Mouse (Mus musculus) MEL (cell line): Measurements from ENCODE around the gene Col18a1. TPM values are rescaled to one million over a fixed set of nuclear protein-coding genes. Genes with fewer than 3 reads are reported as not detected.

ENCODE experiments used
- DNase-seq: peaks from one replicate; pipeline ENCODE4 v3.0.0; 2011; ENCODE audit warnings: low read depth, low spot score
- H3K27ac ChIP-seq: 2 replicates; pipeline ENCODE4 v1.5.1; 2012; ENCODE audit warnings: low read depth, mild to moderate bottlenecking, control low read depth, low read length, moderate library complexity; ENCODE audit not compliant: control insufficient read depth
- H3K27me3 ChIP-seq, 2 experiments: fragments of 150-350 bp in 1 of 2; sonication (generic) in 1 of 2; 2 replicates each; pipeline ENCODE4 v1.6.1; 2012; ENCODE audit warnings: low read length in 2 of 2, mild to moderate bottlenecking in 2 of 2, improper control_type of control experiment in 1 of 2, moderate library complexity in 1 of 2; ENCODE audit not compliant: insufficient read depth in 2 of 2, control insufficient read depth in 1 of 2
- H3K36me3 ChIP-seq, 2 experiments: 2 replicates each; pipeline ENCODE4 v1.6.1; 2012 to 2014; ENCODE audit warnings: low read length in 2 of 2, improper control_type of control experiment in 1 of 2, inconsistent platforms in 1 of 2, mild to moderate bottlenecking in 1 of 2; ENCODE audit not compliant: insufficient read depth in 2 of 2, control insufficient read depth in 1 of 2
- H3K4me1 ChIP-seq, 2 experiments: fragments of 150-350 bp in 1 of 2; sonication (generic) in 1 of 2; 2 replicates each; pipeline ENCODE4 v1.6.1; 2012; ENCODE audit warnings: low read length in 2 of 2, improper control_type of control experiment in 1 of 2, mild to moderate bottlenecking in 1 of 2; ENCODE audit not compliant: insufficient read depth in 2 of 2, control insufficient read depth in 1 of 2
- H3K4me3 ChIP-seq, 2 experiments: fragments of 150-350 bp in 1 of 2; sonication (generic) in 1 of 2; 2 replicates each; pipeline ENCODE4 v1.5.1; 2012; ENCODE audit warnings: low read depth in 2 of 2, low read length in 2 of 2, mild to moderate bottlenecking in 2 of 2, moderate library complexity in 2 of 2, control low read depth in 1 of 2, improper control_type of control experiment in 1 of 2; ENCODE audit not compliant: control insufficient read depth in 1 of 2, insufficient read depth in 1 of 2
- H3K79me2 ChIP-seq: 2 replicates; pipeline ENCODE4 v1.6.1; 2012; ENCODE audit warnings: mild to moderate bottlenecking, low read length, moderate library complexity; ENCODE audit not compliant: control insufficient read depth, poor library complexity, insufficient read depth
- H3K9ac ChIP-seq: 2 replicates; pipeline ENCODE4 v1.6.1; 2012; ENCODE audit warnings: low read depth, mild to moderate bottlenecking, control low read depth, low read length, moderate library complexity; ENCODE audit not compliant: control insufficient read depth, poor library complexity, severe bottlenecking
- H3K9me3 ChIP-seq: fragments of 150-350 bp; sonication (generic); replicated peaks from 2 replicates; pipeline ENCODE4 v1.6.1; 2012; ENCODE audit warnings: mild to moderate bottlenecking, low read length, improper control_type of control experiment, moderate library complexity; ENCODE audit not compliant: insufficient read depth
- CHD1 ChIP-seq: IDR thresholded peaks from 2 replicates; pipeline ENCODE4 v1.6.1; 2012; ENCODE audit warnings: low read depth, mild to moderate bottlenecking, inconsistent platforms, low read length, improper control_type of control experiment
- CTCF ChIP-seq, 3 experiments: IDR thresholded peaks in 2 of 3; conservative IDR thresholded peaks in 1 of 3; 2 replicates each; pipeline ENCODE4 v1.5.1; 2011 to 2012; ENCODE audit warnings: low read length in 3 of 3, low read depth in 2 of 3, mild to moderate bottlenecking in 2 of 3, improper control_type of control experiment in 1 of 3, inconsistent platforms in 1 of 3, mixed read lengths in 1 of 3, moderate library complexity in 1 of 3; ENCODE audit not compliant: control insufficient read depth in 1 of 3, insufficient read depth in 1 of 3, poor library complexity in 1 of 3, severe bottlenecking in 1 of 3
- EP300 ChIP-seq, 2 experiments: IDR thresholded peaks; 2 replicates each; pipeline ENCODE4 v1.6.1; 2011; ENCODE audit warnings: improper control_type of control experiment in 2 of 2, low read length in 2 of 2, low read depth in 1 of 2, mild to moderate bottlenecking in 1 of 2
- ETS1 ChIP-seq: IDR thresholded peaks from 2 replicates; pipeline ENCODE4 v1.6.1; 2012; ENCODE audit warnings: low read depth, mild to moderate bottlenecking, inconsistent platforms, low read length, improper control_type of control experiment, moderate library complexity
- GATA1 ChIP-seq: IDR thresholded peaks from 2 replicates; pipeline ENCODE4 v1.6.1; 2011; ENCODE audit warnings: low read depth, low read length, improper control_type of control experiment
- MAX ChIP-seq: IDR thresholded peaks from 2 replicates; pipeline ENCODE4 v1.6.1; 2011; ENCODE audit warnings: low read length, improper control_type of control experiment
- MAZ ChIP-seq: IDR thresholded peaks from 2 replicates; pipeline ENCODE4 v1.6.1; 2012; ENCODE audit warnings: low read depth, mild to moderate bottlenecking, inconsistent platforms, low read length, improper control_type of control experiment
- MEF2A ChIP-seq: IDR thresholded peaks from 2 replicates; pipeline ENCODE4 v1.6.1; 2014; ENCODE audit warnings: low read depth, mild to moderate bottlenecking, inconsistent platforms, low read length, improper control_type of control experiment; ENCODE audit not compliant: poor library complexity, insufficient replicate concordance, severe bottlenecking; ENCODE audit errors: extremely low read depth
- MYB ChIP-seq: IDR thresholded peaks from 2 replicates; pipeline ENCODE4 v1.6.1; 2011; ENCODE audit warnings: mild to moderate bottlenecking, low read depth, low read length, improper control_type of control experiment
- NELFE ChIP-seq: IDR thresholded peaks from 2 replicates; pipeline ENCODE4 v1.6.1; 2011; ENCODE audit warnings: low read depth, low read length, improper control_type of control experiment
- NRF1 ChIP-seq: IDR thresholded peaks from 2 replicates; pipeline ENCODE4 v1.6.1; 2014; ENCODE audit warnings: low read depth, mild to moderate bottlenecking, inconsistent platforms, low read length, improper control_type of control experiment, moderate library complexity; ENCODE audit not compliant: poor library complexity, insufficient read depth, severe bottlenecking
- RAD21 ChIP-seq: IDR thresholded peaks from 2 replicates; pipeline ENCODE4 v1.6.1; 2011; ENCODE audit warnings: mild to moderate bottlenecking, low read depth, low read length, improper control_type of control experiment
- RCOR1 ChIP-seq: IDR thresholded peaks from 2 replicates; pipeline ENCODE4 v1.6.1; 2012; ENCODE audit warnings: low read depth, mild to moderate bottlenecking, inconsistent platforms, low read length, improper control_type of control experiment
- TAL1 ChIP-seq: IDR thresholded peaks from 2 replicates; pipeline ENCODE4 v1.6.1; 2012; ENCODE audit warnings: mild to moderate bottlenecking, inconsistent platforms, low read length, moderate library complexity, mixed read lengths
- TCF12 ChIP-seq: IDR thresholded peaks from 2 replicates; pipeline ENCODE4 v1.6.1; 2014; ENCODE audit warnings: low read depth, mild to moderate bottlenecking, inconsistent platforms, low read length, improper control_type of control experiment, moderate library complexity
- USF2 ChIP-seq, 2 experiments: IDR thresholded peaks; 2 replicates each; pipeline ENCODE4 v1.6.1; 2011 to 2012; ENCODE audit warnings: improper control_type of control experiment in 2 of 2, low read length in 2 of 2, borderline replicate concordance in 1 of 2, inconsistent platforms in 1 of 2, low read depth in 1 of 2, mild to moderate bottlenecking in 1 of 2; ENCODE audit not compliant: insufficient read depth in 1 of 2
- polyA plus RNA-seq, 2 experiments: library from polyadenylated mRNA; stranded (reverse) in 1 of 2; unstranded in 1 of 2; fragments of >175 nt in 1 of 2; fragments of >200 nt in 1 of 2; gene quantifications; 2 replicates each; pipeline versions ENCODE4 v1.2.1 to v1.2.4; 2012; ENCODE audit warnings: low replicate concordance in 2 of 2, low read depth in 1 of 2; ENCODE audit not compliant: insufficient read length in 2 of 2, insufficient read depth in 1 of 2, missing spikeins in 1 of 2
- total RNA-seq: library from RNA; depleted of rRNA; stranded (reverse); fragments of 300-350 nt; gene quantifications from 2 replicates; pipeline ENCODE4 v1.2.3, GENCODE M21; 2012

Col18a1 gene
- total and polyA plus RNA-seq, 3 experiments: 0.46 to 1.3 TPM; not detected in 1

- H3K9ac ChIP-seq: peak overlapping the region; percentile 6; the same call in 1 of the 2 replicates
- no peaks in the 10 kb centered on the region for H3K9me3 ChIP-seq
- no peaks in the 10 kb centered on the region for H3K27me3 ChIP-seq
- H3K4me1 ChIP-seq: peaks cover 11 to 33% of the 10 kb centered on the region in 2 experiments
- TF ChIP-seq RCOR1 (no peak), NRF1 (no peak), TCF12 (peak; percentile 29; the same call in 1 of the 2 replicates)
- no peaks in the 10 kb centered on the region for H3K79me2 ChIP-seq
- H3K4me3 ChIP-seq: peak overlapping the region in 1 of 2 experiments; percentile 1; a peak in 1 of 4 replicates
- H3K36me3 ChIP-seq: peaks cover 0 to 22% of the 10 kb centered on the region in 2 experiments; a peak in 2 of 4 replicates
- peak overlapping the region; percentile 15 for H3K27ac ChIP-seq
- no peak for DNase-seq
These were observed 7.4 kb downstream of the Col18a1 start for GRCm38 (mm10) chr10:77158948-77159347.

- H3K79me2 ChIP-seq: no peaks in the 10 kb centered on the region
- H3K36me3 ChIP-seq: peaks cover 0 to 22% of the 10 kb centered on the region in 2 experiments; a peak in 2 of 4 replicates
- H3K27me3 ChIP-seq: no peaks in the 10 kb centered on the region
- H3K4me1 ChIP-seq: peaks cover 11 to 33% of the 10 kb centered on the region in 2 experiments
- no peaks in the 10 kb centered on the region for H3K9me3 ChIP-seq
- no peak overlapping the region for H3K9ac ChIP-seq
- peak; percentile 38 for DNase-seq
- no peak overlapping the region for H3K27ac ChIP-seq
- TF ChIP-seq NRF1 (no peak), TAL1 (peak; percentile 53; the same call in 1 of the 2 replicates), GATA1 (peak; percentile 75), EP300 (IDR thresholded peaks at IDR 0.05; ENCODE audit: low read depth in 1 of 2, low read length in 2 of 2) (peak; percentile 54 to 66; a peak in 3 of 4 replicates), ETS1 (peak; percentile 59; the same call in 1 of the 2 replicates), TCF12 (peak; percentile 88), MYB (no peak)
- H3K4me3 ChIP-seq: no peak overlapping the region
These were observed 8.9 kb downstream of the Col18a1 start for GRCm38 (mm10) chr10:77157245-77158019.

GRCm38 (mm10) chr10:77152178-77152621, 14.1 kb downstream of the Col18a1 start:
- TF ChIP-seq NELFE (no peak), MAZ (no peak), USF2 (IDR thresholded peaks at IDR 0.05; ENCODE audit: borderline replicate concordance in 1 of 2, insufficient read depth in 1 of 2, low read depth in 1 of 2, low read length in 2 of 2) (no peak), CHD1 (no peak), MAX (no peak), MEF2A (no peak), RAD21 (no peak), GATA1 (no peak), CTCF (IDR thresholded peaks at IDR 0.05 in 2 of 3, conservative IDR thresholded peaks at IDR 0.05 in 1 of 3; ENCODE audit: control insufficient read depth in 1 of 3, insufficient read depth in 1 of 3, low read depth in 2 of 3, low read length in 3 of 3, poor library complexity in 1 of 3, severe bottlenecking in 1 of 3) (no peak)
- TF ChIP-seq, all 39 proteins: peak for 0
- peaks cover 0 to 6% of the 10 kb centered on the region in 2 experiments; a peak in 3 of 4 replicates for H3K4me1 ChIP-seq
- no peaks in the 10 kb centered on the region for H3K79me2 ChIP-seq
- H3K27ac ChIP-seq: no peak overlapping the region
- H3K27me3 ChIP-seq: no peaks in the 10 kb centered on the region
- no peak overlapping the region for H3K9ac ChIP-seq
- no peak for DNase-seq
- no peak overlapping the region for H3K4me3 ChIP-seq
- no peaks in the 10 kb centered on the region for H3K9me3 ChIP-seq
- peaks cover 0 to 1% of the 10 kb centered on the region in 2 experiments; a peak in 2 of 4 replicates for H3K36me3 ChIP-seq
